Mouse (Mus musculus): Measurements from ENCODE around the gene Mup22. TPM values are rescaled to one million over a fixed set of nuclear protein-coding genes. Genes with fewer than 3 reads are reported as not detected.
"Not testable (repeated sequence)": the region's sequence is repeated elsewhere in the genome, so short reads cannot be mapped to it uniquely, and the experiment has no call there.

Gene Mup22
- polyA plus RNA-seq (2012), result not detected in 2 replicates

- not testable (repeated sequence) for TF ChIP-seq GATA1 (IDR thresholded peaks at IDR 0.05; ENCODE audit: low read length)
These were observed at the start of gene Mup22 for GRCm38 (mm10) chr4:60821363-60821762. Gene Mup22, minus strand, starts transcription at chr4:60821463.

Other genes with a start within 250 kb of the Mup22 start
- gene Mup10, start 239.3 kb downstream of the Mup22 start, polyA plus RNA-seq (2012), result not detected in 2 replicates
- gene Mup11, start 159.1 kb downstream of the Mup22 start, polyA plus RNA-seq (2012), result not detected in 2 replicates
- not detected in 2 replicates for gene Mup12, start 80.1 kb downstream of the Mup22 start, polyA plus RNA-seq (2012)

All from G1E-ER4 (cell line).